Mouse (Mus musculus) retina, adult 2 months (tissue): ENCODE results near the gene Rnf166.

Source experiments
- DNase-seq: peaks from one replicate; pipeline ENCODE4 v3.0.0-alpha.2; 2012; ENCODE audit warnings: low read depth, low spot score

Rnf166 gene

GRCm38 (mm10) chr8:122469407-122469806, 6.5 kb downstream of the Rnf166 start:
- no peak for DNase-seq

DNA sequence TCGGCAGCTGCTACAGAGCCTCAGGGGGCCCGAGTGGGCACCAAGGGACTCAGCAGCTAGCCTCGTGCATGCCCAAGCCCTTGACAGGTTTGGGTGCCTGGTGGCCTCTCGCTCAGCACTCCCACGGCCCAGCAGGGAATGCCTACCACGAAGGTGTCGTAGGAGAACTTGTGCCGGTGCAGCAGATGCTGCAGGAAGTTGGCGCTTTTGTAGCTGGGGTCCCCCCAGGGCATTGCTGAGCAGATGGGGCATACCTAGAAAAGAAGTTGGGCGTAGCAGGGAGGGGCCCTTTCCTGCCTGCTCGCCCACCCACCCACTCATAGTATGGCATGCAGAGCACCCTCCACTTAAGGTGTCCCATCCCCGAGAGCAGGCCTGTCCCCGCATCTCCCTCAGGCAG, 8.0 kb downstream of the Rnf166 start:
- no peak for DNase-seq

GRCm38 (mm10) chr8:122464985-122465384, 10.9 kb downstream of the Rnf166 start:
- no peak for DNase-seq

DNA sequence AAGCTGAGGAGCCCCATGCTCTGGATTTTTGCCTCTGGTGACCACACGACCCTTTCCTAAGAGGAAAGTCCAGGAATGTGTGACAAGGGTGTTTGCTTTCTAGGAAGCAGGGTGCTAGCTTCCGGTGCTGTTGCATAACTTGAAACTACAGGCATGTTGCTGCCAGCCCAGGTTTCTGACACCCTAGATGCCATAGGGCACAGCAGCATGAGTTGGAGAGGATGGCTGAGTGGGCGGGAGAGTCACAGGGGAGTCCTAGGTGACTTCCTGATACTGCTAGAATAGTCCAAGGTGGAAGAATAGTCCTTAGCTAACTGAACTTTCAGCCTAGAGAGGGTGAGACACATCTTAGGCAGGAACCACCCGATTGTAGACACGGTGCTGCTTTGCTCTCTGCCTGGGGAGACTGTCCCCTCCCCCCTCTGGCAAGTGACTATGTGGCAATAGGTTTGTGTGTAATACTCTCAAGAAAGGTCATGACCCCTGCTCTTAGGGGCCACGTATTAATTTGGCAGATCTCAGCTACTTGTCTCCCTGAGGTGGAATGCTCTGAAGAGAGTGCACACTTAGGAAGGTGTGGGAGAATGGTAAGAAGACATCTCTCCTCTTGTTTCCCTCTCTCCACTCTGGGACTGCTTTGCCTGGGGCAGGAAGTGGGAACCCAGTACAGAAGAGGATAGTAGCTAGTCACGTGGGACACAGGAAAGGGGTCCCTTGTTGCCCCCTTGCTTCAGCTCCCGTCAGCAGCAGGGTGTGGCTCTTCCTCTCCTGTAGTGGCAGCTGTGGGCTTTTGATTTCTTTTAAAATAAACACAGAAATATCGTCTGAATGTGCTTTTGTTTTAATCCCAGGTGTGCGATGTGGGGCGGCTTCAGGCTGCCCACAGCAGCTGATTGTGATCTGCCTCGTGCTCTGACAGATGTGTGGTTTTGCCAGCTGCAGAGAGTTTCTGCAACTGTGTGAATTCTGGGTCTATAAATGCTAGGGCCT, 11.9 kb downstream of the Rnf166 start:
- no peak for DNase-seq

DNA sequence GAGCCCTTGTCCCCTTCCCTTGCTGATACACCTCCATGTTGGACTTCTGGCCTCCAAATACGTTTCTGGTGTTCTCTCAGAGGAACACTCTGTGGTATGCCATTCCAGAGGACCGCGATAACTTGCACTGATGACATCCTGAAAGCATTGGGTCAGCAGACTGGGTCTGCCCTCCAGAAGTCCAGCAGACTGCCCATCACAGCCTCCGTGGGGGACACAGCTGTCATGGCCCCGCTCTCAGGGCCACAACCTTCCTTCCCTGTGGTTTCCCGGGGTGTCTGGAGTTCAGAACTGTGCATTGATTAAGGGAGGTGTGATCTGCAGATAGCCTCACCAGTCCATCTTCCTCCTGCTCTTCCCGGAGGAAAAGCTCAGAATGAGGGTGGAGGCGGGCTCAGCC, 13.4 kb downstream of the Rnf166 start:
- DNase-seq, result no peak

- no peak for DNase-seq
Observed at GRCm38 (mm10) chr8:122461473-122462148, 14.3 kb downstream of the Rnf166 start.

- DNase-seq, result peak; percentile 57
Observed at GRCm38 (mm10) chr8:122460524-122461472, 15.1 kb downstream of the Rnf166 start, which contains the start of gene Snai3. Gene Snai3 (minus strand): TSS chr8:122460733.

DNA sequence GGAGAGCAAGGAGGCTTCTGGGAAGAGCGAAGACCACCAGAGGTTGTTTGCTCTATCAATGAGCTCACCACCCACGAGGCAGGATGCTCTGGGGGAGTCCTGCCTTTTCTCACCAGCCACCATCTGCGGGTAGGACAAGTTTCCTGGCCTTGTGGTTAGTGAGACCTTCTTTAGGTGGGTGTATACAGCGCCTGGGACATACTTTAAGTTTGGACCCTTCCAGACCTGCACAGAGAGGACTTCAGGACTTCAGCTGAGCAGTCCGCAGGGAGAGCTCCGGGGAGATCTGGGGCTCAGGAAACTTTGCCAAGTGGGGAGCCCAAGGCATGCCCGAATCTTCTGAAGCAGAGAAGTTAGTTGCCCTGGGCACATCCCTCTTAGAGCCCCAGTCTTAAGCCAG, 15.9 kb downstream of the Rnf166 start:
- DNase-seq, result no peak

GRCm38 (mm10) chr8:122459218-122459900, 16.5 kb downstream of the Rnf166 start:
- no peak for DNase-seq

DNA sequence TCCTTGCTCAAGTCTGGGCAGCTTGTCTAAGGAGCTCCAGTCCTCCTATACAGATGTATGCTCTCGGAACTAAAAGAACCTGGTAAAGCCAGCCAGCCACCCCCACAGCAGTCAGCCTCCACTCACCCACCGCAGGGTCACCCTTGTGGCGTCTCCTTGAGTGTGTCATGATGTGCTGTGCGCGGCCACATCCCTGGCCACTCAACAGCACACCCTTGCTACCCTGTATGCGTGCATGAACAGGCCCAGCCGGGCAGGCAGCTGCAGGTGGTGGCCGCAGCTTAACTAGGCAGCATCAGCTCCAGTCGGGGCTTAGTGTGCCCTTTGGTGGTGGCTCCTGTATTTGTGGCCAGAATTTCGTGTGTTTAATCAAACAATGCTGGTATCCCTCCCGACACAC, 18.7 kb downstream of the Rnf166 start:
- DNase-seq, result no peak

DNA sequence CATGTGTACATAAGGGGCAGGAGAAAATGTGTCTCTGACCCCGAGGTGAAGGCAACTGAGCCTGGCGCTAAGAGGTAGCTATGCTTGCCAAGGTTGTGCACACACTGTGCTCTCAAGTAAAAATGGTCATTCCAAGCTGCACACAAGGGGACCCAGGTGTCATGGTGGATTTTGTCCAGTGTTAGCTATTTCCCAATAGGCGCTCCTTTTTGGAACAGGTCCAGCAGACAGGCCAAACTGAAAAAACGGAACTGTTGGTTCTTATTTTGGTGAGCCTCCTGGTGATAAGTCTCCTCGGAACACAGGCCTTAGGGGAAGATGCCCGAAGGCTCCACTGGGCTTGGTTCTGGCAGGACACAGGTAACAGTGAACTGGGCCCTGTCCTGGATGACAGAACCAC, 21.5 kb downstream of the Rnf166 start:
- no peak for DNase-seq

- no peak for DNase-seq
Observed at GRCm38 (mm10) chr8:122452154-122452553, 23.7 kb downstream of the Rnf166 start.

DNA sequence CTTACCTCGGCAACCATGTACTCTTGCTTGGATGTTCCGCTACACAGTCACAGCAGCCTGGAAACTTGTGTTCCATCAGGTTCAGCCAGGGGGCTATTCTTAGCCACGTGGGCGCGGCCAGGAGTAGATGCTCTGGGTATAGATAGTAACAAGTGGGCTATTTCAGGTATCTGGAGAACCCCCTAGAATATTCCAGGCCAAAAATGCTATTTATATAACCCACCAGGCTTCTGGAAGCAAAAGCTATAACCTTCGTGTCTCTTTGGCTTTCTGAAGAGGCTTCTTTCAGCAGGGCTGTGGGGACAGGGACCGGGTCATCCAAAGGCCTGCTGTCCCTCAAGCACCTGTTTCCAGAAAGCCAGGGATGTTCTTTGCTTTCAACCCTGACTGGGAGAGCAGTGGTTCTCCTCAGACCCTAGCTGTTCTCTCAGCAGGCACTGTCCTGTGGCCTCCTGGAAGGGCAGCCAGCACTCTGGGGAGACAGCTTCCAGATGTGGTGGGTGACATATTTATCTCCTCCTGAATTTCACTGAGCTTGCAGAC, 24.6 kb downstream of the Rnf166 start:
- no peak for DNase-seq

GRCm38 (mm10) chr8:122445203-122445602, 30.7 kb downstream of the Rnf166 start:
- DNase-seq, result no peak

- peak; percentile 49 for DNase-seq
Observed at GRCm38 (mm10) chr8:122444058-122444748, 31.7 kb downstream of the Rnf166 start.

DNA sequence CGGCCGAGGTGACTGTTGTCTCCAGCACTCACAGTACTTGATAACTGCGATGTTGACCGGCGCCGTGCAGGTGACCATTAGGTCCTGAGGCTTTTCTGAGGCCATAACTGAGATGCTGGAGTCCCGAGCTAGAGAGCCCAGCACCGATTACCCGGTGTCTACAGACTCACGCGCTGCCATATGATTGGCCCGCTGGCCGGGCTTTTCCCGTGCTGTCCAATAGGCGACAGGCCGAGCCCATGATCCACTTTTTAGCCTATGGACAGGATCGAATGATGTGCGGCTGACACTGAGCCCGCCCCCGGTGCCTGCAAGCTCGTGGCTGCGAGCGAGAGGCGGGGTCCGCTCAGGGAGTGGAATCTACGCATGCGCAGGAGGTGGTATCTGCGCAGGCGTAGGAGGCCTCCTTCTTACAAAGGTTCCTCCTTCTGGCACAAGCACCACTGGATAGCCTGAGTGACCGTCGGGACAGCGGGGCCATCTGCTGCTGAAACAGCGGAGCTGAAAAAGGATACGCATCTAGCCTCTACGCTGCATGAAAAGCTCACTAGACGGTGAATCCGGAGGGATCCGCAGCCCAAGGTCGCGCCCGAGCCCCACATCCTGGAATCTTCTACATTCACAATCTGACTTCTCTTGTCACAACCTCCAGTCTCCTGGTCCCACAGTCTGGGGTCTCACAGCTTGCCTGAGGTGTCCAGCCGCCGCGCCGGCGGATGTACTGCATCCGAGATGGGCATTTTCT, 32.4 kb downstream of the Rnf166 start, which contains the start of gene Mvd:
TSS of gene Mvd (minus strand) at position 161 of the 745 bp plus-strand sequence.
- peak; percentile 98 for DNase-seq

- no peak for DNase-seq
Observed at GRCm38 (mm10) chr8:122442781-122443180, 33.1 kb downstream of the Rnf166 start.

- DNase-seq, result no peak
Observed at GRCm38 (mm10) chr8:122442356-122442755, 33.5 kb downstream of the Rnf166 start.

DNA sequence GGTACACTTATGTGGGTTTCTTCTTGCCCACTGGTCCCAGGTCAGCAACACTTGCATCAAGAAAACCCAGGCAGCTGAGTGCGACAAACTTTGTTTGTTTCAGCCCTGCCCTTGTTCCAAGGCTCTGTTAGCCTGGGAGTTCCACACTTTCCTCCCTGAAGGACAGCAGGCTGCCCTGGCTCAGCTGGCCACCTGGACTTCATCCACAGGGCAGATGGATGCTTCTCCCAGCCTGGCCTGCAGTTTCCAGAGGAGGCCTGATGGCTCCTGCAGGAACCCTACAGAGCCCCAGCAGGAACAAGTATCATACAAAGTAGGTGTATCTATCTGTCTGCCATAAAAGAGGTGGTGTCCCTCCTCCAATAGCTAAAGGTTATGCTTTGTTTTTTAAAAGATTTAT, 34.5 kb downstream of the Rnf166 start:
- DNase-seq, result no peak
